Mouse (Mus musculus): Measurements from ENCODE around the gene Fgf16. TPM values are rescaled to one million over a fixed set of nuclear protein-coding genes. Genes with fewer than 3 reads are reported as not detected.
A peak's percentile ranks its signal among the peaks of the same experiment; 100 is the strongest.

The Fgf16 gene
- not detected for polyA plus RNA-seq (2012; fragmentation: generic; extraction: Trizol)

GRCm38 (mm10) chrX:105764162-105765004 lies at the start of gene Fgf16:
Fgf16 (plus strand) TSS chrX:105764279.
- H3K4me3 ChIP-seq: no peak within 1 kb of the TSS
- H3K36me3 ChIP-seq (ENCODE audit: control insufficient read depth, insufficient read depth): no peaks in the 10 kb centered on the region
- TF ChIP-seq MYOG (IDR thresholded peaks at IDR 0.05; ENCODE audit: control insufficient read depth in 1 of 3, insufficient read depth in 1 of 3, insufficient read length in 2 of 3, low read depth in 2 of 3) (no peak), TCF12 (IDR thresholded peaks at IDR 0.05; ENCODE audit: insufficient read depth, poor library complexity, severe bottlenecking) (no peak), SRF (IDR thresholded peaks at IDR 0.05; ENCODE audit: control insufficient read depth, insufficient read length, low read depth) (no peak), POLR2AphosphoS2 (IDR thresholded peaks at IDR 0.05; ENCODE audit: insufficient read length, low read depth) (no peak), POLR2A (IDR thresholded peaks at IDR 0.05; ENCODE audit: insufficient read length, low read depth) (no peak), REST (IDR thresholded peaks at IDR 0.05; ENCODE audit: insufficient read depth, insufficient read length) (no peak), MYOD1 (IDR thresholded peaks at IDR 0.05; ENCODE audit: control insufficient read depth in 1 of 3, insufficient read length in 2 of 3, low read depth in 2 of 3) (no peak), TCF3 (IDR thresholded peaks at IDR 0.05; ENCODE audit: insufficient read length, low read depth) (no peak), E2F4 (IDR thresholded peaks at IDR 0.05; ENCODE audit: insufficient read depth) (no peak), CEBPB (IDR thresholded peaks at IDR 0.05; ENCODE audit: insufficient read depth, poor library complexity, severe bottlenecking) (no peak), MAX (IDR thresholded peaks at IDR 0.05; ENCODE audit: low read depth) (no peak), USF1 (IDR thresholded peaks at IDR 0.05; ENCODE audit: low read depth) (no peak)
- no peak within 1 kb of the TSS for H3K4me2 ChIP-seq (ENCODE audit: low read depth)
- H3K27me3 ChIP-seq (ENCODE audit: control insufficient read depth, insufficient read depth, insufficient read length): peaks cover 12% of the 10 kb centered on the region
- no peak within 1 kb of the TSS for H3ac ChIP-seq (ENCODE audit: control insufficient read depth, insufficient read length)
- H3K79me2 ChIP-seq (ENCODE audit: control insufficient read depth, insufficient read depth): no peaks in the 10 kb centered on the region

GRCm38 (mm10) chrX:105714740-105715139 lies 49.3 kb upstream of the Fgf16 start:
- Histone ChIP-seq H3ac (ENCODE audit: control insufficient read depth, insufficient read length) (no peak overlapping the region), H3K4me3 (no peak overlapping the region), H3K36me3 (ENCODE audit: control insufficient read depth, insufficient read depth) (no peaks in the 10 kb centered on the region), H3K79me2 (ENCODE audit: control insufficient read depth, insufficient read depth) (no peaks in the 10 kb centered on the region), H3K27me3 (ENCODE audit: control insufficient read depth, insufficient read depth, insufficient read length) (no peaks in the 10 kb centered on the region), H3K4me2 (ENCODE audit: low read depth) (no peak overlapping the region)
- TF ChIP-seq E2F4 (IDR thresholded peaks at IDR 0.05; ENCODE audit: insufficient read depth): no peak
- TF ChIP-seq MYOD1 (IDR thresholded peaks at IDR 0.05; ENCODE audit: control insufficient read depth in 1 of 3, insufficient read length in 2 of 3, low read depth in 2 of 3): no peak
- TF ChIP-seq POLR2A (IDR thresholded peaks at IDR 0.05; ENCODE audit: insufficient read length, low read depth): no peak
- TF ChIP-seq TCF3 (IDR thresholded peaks at IDR 0.05; ENCODE audit: insufficient read length, low read depth): no peak
- TF ChIP-seq TCF12 (IDR thresholded peaks at IDR 0.05; ENCODE audit: insufficient read depth, poor library complexity, severe bottlenecking): no peak
- no peak for TF ChIP-seq SRF (IDR thresholded peaks at IDR 0.05; ENCODE audit: control insufficient read depth, insufficient read length, low read depth)
- no peak for TF ChIP-seq MAX (IDR thresholded peaks at IDR 0.05; ENCODE audit: low read depth)
- no peak for TF ChIP-seq CEBPB (IDR thresholded peaks at IDR 0.05; ENCODE audit: insufficient read depth, poor library complexity, severe bottlenecking)
- TF ChIP-seq MYOG (IDR thresholded peaks at IDR 0.05; ENCODE audit: control insufficient read depth in 1 of 3, insufficient read depth in 1 of 3, insufficient read length in 2 of 3, low read depth in 2 of 3): no peak
- TF ChIP-seq REST (IDR thresholded peaks at IDR 0.05; ENCODE audit: insufficient read depth, insufficient read length): no peak
- TF ChIP-seq USF1 (IDR thresholded peaks at IDR 0.05; ENCODE audit: low read depth): no peak

GRCm38 (mm10) chrX:105715789-105716321 lies 48.2 kb upstream of the Fgf16 start:
- TF ChIP-seq TCF3 (IDR thresholded peaks at IDR 0.05; ENCODE audit: insufficient read length, low read depth) (no peak), POLR2A (IDR thresholded peaks at IDR 0.05; ENCODE audit: insufficient read length, low read depth) (no peak), MYOD1 (IDR thresholded peaks at IDR 0.05; ENCODE audit: control insufficient read depth in 1 of 3, insufficient read length in 2 of 3, low read depth in 2 of 3) (no peak), MYOG (IDR thresholded peaks at IDR 0.05; ENCODE audit: control insufficient read depth in 1 of 3, insufficient read depth in 1 of 3, insufficient read length in 2 of 3, low read depth in 2 of 3) (no peak), CEBPB (IDR thresholded peaks at IDR 0.05; ENCODE audit: insufficient read depth, poor library complexity, severe bottlenecking) (no peak), E2F4 (IDR thresholded peaks at IDR 0.05; ENCODE audit: insufficient read depth) (no peak), USF1 (IDR thresholded peaks at IDR 0.05; ENCODE audit: low read depth) (no peak), REST (IDR thresholded peaks at IDR 0.05; ENCODE audit: insufficient read depth, insufficient read length) (no peak), POLR2AphosphoS2 (IDR thresholded peaks at IDR 0.05; ENCODE audit: insufficient read length, low read depth) (no peak), TCF12 (IDR thresholded peaks at IDR 0.05; ENCODE audit: insufficient read depth, poor library complexity, severe bottlenecking) (no peak), MAX (IDR thresholded peaks at IDR 0.05; ENCODE audit: low read depth) (no peak), SRF (IDR thresholded peaks at IDR 0.05; ENCODE audit: control insufficient read depth, insufficient read length, low read depth) (no peak)
- no peak overlapping the region for H3K4me3 ChIP-seq

GRCm38 (mm10) chrX:105718388-105718787 lies 45.7 kb upstream of the Fgf16 start:
- no peaks in the 10 kb centered on the region for H3K36me3 ChIP-seq (ENCODE audit: control insufficient read depth, insufficient read depth)
- TF ChIP-seq MYOD1 (IDR thresholded peaks at IDR 0.05; ENCODE audit: control insufficient read depth in 1 of 3, insufficient read length in 2 of 3, low read depth in 2 of 3) (peak in 1 of 3 experiments; percentile 10), SRF (IDR thresholded peaks at IDR 0.05; ENCODE audit: control insufficient read depth, insufficient read length, low read depth) (no peak), MYOG (IDR thresholded peaks at IDR 0.05; ENCODE audit: control insufficient read depth in 1 of 3, insufficient read depth in 1 of 3, insufficient read length in 2 of 3, low read depth in 2 of 3) (peak in 1 of 3 experiments; percentile 68), TCF3 (IDR thresholded peaks at IDR 0.05; ENCODE audit: insufficient read length, low read depth) (no peak), POLR2A (IDR thresholded peaks at IDR 0.05; ENCODE audit: insufficient read length, low read depth) (no peak), E2F4 (IDR thresholded peaks at IDR 0.05; ENCODE audit: insufficient read depth) (no peak), CEBPB (IDR thresholded peaks at IDR 0.05; ENCODE audit: insufficient read depth, poor library complexity, severe bottlenecking) (no peak), MAX (IDR thresholded peaks at IDR 0.05; ENCODE audit: low read depth) (no peak), TCF12 (IDR thresholded peaks at IDR 0.05; ENCODE audit: insufficient read depth, poor library complexity, severe bottlenecking) (no peak), USF1 (IDR thresholded peaks at IDR 0.05; ENCODE audit: low read depth) (no peak), REST (IDR thresholded peaks at IDR 0.05; ENCODE audit: insufficient read depth, insufficient read length) (no peak), POLR2AphosphoS2 (IDR thresholded peaks at IDR 0.05; ENCODE audit: insufficient read length, low read depth) (no peak)
- H3ac ChIP-seq (ENCODE audit: control insufficient read depth, insufficient read length): no peak overlapping the region
- no peak overlapping the region for H3K4me3 ChIP-seq
- H3K27me3 ChIP-seq (ENCODE audit: control insufficient read depth, insufficient read depth, insufficient read length): no peaks in the 10 kb centered on the region
- H3K4me2 ChIP-seq (ENCODE audit: low read depth): peak overlapping the region; percentile 34
- H3K79me2 ChIP-seq (ENCODE audit: control insufficient read depth, insufficient read depth): no peaks in the 10 kb centered on the region

More at GRCm38 (mm10) chrX:105715789-105716321, 48.2 kb upstream of the Fgf16 start:
- Histone ChIP-seq H3K27me3 (ENCODE audit: control insufficient read depth, insufficient read depth, insufficient read length) (no peaks in the 10 kb centered on the region), H3K36me3 (ENCODE audit: control insufficient read depth, insufficient read depth) (no peaks in the 10 kb centered on the region), H3K79me2 (ENCODE audit: control insufficient read depth, insufficient read depth) (no peaks in the 10 kb centered on the region), H3ac (ENCODE audit: control insufficient read depth, insufficient read length) (no peak overlapping the region), H3K4me2 (ENCODE audit: low read depth) (no peak overlapping the region)
